Mouse (Mus musculus): ENCODE results near the gene Tjp2.
"Not testable (repeated sequence)": the region's sequence is repeated elsewhere in the genome, so short reads cannot be mapped to it uniquely, and the experiment has no call there.

The Tjp2 gene

DNA sequence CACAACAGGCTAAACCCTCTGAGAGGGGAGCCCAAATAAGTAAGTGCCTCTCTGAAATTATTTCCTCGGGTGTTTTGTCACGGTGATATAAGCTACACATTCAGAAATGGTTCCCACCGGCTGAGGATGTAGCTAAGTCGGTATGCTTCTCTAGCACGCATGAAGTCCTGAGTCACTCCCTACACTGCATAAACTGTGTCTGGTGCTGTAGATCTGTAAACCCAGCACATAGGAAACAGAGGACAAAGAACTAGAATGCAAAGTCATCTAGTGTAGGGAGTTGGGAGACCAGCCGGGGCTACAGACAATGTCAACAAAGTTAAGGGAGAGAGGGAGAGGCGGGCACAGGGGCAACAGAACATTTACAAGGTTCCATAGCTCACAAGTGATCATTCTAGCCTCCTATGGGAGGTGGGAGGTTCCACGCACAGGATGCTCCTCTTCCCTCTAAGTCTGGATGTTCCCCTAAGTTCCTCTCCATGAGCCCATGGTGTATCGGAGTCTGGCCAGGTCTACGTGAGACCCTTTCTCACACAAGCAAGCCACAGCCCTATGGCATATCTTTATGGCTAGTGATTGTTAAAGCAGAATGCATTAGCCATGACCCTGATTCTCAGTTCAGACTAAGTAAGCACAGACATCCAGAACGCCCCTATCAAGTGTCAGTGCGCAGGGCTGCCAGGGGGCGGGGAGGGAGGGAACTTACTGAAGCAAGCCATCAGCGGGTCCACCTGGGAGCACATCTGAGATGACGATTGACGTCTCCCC, 90.5 kb downstream of the Tjp2 start:
- ChIA-PET POLR2A (no interaction called here), CTCF (interaction anchor here in 1 of 4 experiments (1.3 kb wide), 1 partner anchor 33 kb away, joined by 3 read pairs; no protein-coding TSS in a partner anchor)

DNA sequence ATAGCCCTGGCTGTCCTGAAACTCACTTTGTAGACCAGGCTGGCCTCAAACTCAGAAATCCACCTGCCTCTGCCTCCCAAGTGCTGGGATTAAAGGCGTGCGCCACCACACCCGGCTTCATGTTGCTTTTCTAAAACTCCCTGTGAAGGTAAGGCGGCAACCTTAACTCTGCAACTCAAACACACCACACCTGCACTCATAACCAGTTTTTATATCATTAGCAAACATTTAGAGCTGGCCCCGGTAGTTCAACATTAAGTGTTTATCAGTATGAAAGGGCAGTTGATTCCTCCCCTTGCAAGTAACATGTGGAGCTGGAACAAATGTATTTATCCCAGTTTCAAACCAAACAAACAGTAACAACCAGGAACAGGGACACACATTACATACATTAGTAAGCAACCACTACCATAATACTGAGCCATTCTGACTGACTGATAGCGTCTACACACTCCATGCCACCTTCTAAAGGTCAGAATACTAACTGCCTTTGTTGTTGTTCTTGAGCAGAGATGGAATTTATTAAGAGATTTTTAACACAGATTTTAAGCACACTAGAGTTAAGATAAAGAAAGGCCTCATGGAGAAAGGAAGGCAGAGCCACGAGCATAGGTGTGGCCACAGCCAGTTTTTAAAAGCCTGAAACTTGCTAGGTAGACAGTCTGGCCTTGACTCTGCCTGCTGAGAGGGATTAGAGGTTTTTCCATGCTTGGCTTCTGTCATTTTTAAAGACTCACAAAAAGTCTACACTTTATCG, 101.1 kb downstream of the Tjp2 start:
- CTCF ChIA-PET = interaction anchor here in 1 of 4 experiments (0.5 kb wide), 1 partner anchor 29 kb away, joined by 3 read pairs; no protein-coding TSS in a partner anchor
- POLR2A ChIA-PET = interaction anchor here in 2 of 4 experiments (1.0 to 1.6 kb wide), 4 partner anchors 19 to 95 kb away, joined by 3 to 5 read pairs (median 3); no protein-coding TSS in a partner anchor

DNA sequence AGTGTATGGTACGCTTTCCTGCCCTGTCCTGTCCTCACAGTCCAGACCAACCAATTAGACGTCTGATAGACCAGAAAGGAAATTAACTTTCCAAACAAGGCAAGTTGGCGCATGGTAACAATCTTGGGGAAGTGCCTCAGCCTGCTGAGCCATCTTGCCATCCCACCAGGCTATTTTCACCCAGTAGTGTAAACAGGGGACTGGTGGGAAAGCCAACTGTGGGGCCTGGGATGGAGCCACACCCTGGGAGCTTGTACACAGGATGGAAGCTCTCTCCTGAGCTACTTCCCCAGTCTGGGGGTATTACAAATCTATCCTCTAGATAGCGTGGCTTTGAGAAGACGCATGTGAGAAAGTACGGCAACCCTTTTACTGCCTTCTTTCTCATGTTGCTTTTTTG, 101.7 kb downstream of the Tjp2 start:
- ChIA-PET CTCF (interaction anchor here in 1 of 4 experiments (0.5 kb wide), 1 partner anchor 29 kb away, joined by 3 read pairs; no protein-coding TSS in a partner anchor), POLR2A (interaction anchor here in 1 of 4 experiments (1.4 to 1.6 kb wide), 2 partner anchors 19 to 51 kb away, joined by 3 to 5 read pairs; no protein-coding TSS in a partner anchor)

DNA sequence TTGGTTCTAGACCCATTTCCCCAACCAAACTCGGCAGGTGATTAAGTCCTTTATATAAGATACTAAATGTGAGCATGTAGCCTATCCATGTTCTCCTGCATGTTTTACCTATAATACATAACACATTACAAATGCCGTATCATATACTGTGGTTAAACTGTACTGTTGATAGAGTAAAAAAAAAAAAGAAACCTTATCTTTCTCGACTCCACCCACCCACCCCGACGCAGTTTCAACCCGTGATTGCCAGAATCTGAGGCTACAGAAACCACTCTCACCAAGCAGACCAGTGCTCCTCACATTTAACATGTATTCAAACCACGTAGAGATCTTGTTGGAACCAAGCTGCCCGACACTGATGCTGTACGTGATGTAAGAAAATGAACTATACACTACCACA, 102.2 kb downstream of the Tjp2 start:
- POLR2A ChIA-PET = interaction anchor here in 1 of 4 experiments (1.4 kb wide), 1 partner anchor 20 kb away, joined by 3 read pairs; no protein-coding TSS in a partner anchor
- CTCF ChIA-PET = interaction anchor here in 1 of 4 experiments (0.6 kb wide), 1 partner anchor 23 kb away, joined by 7 read pairs; no protein-coding TSS in a partner anchor

DNA sequence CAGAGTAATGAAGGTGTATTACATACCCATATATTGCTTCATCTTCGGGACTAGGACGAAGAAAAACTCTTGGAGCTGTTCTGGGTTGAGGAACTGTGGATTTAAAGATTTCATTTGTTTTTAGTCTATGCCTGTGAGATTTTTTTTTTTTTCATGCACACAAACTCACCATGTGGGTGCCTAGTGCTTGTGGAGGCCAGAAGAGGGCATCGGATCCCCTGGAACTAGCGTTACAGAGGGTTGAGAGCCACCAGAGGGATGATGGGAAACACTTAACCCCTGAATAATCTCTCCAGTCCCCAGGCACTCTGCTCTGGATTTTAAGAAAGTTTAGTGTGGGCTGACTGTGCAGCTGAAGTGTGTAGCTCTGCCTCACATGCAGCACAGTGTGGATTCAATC, 104.0 kb downstream of the Tjp2 start:
- POLR2A ChIA-PET = interaction anchor here in 1 of 4 experiments (1.3 kb wide), 1 partner anchor 40 kb away, joined by 3 read pairs; no protein-coding TSS in a partner anchor
- CTCF ChIA-PET = interaction anchor here in 1 of 4 experiments (0.6 to 1.0 kb wide), 2 partner anchors 99 to 108 kb away, joined by 3 to 5 read pairs; no protein-coding TSS in a partner anchor

DNA sequence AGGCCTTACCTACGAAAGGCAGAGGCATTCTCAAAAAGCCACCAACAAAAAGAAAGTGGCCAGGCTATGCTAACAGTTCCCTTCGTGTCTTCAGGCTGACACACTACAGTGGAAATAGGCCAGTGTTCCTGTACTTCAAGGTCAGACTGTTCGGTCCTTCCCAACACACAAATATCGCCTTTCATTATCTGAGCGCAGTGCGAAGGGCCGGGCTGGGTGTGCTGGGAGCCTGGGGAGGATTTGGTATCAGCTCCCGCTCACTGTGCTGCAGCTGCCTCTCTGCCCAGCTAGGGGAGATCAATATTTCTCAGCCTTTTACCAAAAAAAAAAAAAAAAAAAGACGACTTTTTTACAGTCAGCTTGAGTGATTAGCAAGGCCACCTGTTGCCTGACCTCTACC, 106.1 kb downstream of the Tjp2 start:
- POLR2A ChIA-PET = interaction anchor here in 2 of 4 experiments (0.5 to 0.6 kb wide), 2 partner anchors 8 to 34 kb away, joined by 3 to 4 read pairs; no protein-coding TSS in a partner anchor
- CTCF ChIA-PET = interaction anchor here in 2 of 4 experiments (0.5 to 0.6 kb wide), 4 partner anchors 25 to 253 kb away, joined by 3 to 4 read pairs (median 4); partner anchors contain the start of gene Fxn (in 1 of the 2)

DNA sequence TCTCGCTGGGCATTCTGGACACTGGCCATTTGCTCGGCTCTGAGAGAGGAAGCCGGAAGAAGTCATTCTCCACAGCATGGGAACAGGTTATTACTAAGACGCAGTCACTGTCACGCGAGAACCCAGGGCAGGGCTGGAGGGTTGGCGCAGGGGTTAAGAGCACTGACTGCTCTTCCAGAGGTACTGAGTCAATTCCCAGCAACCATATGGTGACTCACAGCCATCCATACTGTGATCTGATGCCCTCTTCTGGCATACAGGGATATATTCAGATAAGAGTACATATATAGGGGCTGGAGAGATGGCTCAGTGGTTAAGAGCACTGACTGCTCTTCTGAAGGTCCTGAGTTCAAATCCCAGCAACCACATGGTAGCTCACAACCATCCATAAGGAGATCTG, 113.2 kb downstream of the Tjp2 start:
- POLR2A ChIA-PET = interaction anchor here in 1 of 4 experiments (1.1 to 1.5 kb wide), 2 partner anchors 96 to 213 kb away, joined by 3 read pairs; no protein-coding TSS in a partner anchor

DNA sequence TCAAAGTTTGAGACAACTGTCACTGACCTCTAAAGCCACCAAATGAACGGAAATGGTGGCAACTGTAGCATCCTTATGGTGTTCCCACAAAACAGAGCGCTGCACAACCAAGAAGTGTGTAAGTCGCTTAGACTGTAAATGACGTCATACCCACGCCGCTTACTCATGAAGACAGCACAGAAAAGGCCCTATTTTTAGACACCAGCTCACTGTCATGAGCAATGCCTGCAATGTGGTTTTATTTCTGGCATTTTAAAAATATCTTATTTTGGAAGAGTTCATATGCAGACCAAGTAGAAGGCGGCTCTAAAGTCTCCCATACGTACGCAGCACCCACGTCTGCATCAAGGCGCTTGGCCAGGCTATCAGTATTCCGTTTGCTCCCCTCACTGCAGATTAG, 117.1 kb downstream of the Tjp2 start:
- ChIA-PET POLR2A (no interaction called here), CTCF (no interaction called here)

More for the DNA sequence above, 113.2 kb downstream of the Tjp2 start:
- CTCF ChIA-PET = no interaction called here

DNA sequence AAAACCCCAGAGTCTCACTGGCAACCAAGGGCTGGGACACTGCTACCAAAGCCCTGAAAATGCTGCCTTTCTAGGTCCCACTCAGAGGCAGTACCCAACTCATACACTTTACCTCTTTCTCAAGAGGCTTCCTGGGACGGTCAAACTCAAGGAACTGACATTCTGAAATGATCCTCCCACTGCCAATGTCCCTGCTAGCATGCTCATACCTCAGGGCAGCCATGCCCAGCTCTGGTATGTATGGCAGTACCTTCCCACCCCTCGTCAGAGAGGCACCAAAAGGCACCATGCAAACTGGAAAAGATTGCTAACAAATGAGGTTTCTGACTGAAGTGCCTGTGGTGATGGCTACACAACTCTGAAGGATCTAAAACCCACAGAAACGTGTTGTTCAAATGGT, 121.0 kb downstream of the Tjp2 start:
- CTCF ChIA-PET = no interaction called here
- POLR2A ChIA-PET = no interaction called here

DNA sequence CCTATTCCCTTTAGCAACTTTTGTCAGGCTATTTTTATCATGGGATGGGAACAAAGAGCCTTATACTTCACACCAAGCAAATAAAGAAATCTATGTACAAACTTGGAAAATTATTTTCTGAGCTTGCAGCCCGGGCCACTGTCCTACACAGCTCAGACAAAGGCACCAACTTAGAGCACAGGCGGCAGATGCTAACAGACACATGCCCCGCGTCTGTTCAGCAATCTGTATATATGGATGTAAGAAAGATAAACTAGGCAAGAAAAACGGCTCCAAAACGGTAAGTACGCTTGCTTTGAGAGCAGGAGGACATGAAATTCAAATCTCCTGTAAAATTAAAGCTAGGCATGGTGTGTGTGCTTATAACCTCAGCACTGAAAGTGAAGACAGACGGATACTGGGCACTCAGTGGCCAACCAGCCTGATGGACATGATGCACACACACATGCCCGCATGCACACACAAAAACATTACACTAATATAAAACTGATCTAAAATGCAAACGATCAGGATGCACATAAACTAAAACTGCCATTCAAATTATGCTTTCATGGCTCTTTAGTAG, 122.2 kb downstream of the Tjp2 start:
- CTCF ChIA-PET = interaction anchor here in 1 of 4 experiments (0.6 kb wide), 1 partner anchor 48 kb away, joined by 3 read pairs; no protein-coding TSS in a partner anchor
- POLR2A ChIA-PET = interaction anchor here in 2 of 4 experiments (0.6 to 1.2 kb wide), 5 partner anchors 10 to 106 kb away, joined by 3 to 5 read pairs (median 3); no protein-coding TSS in a partner anchor

DNA sequence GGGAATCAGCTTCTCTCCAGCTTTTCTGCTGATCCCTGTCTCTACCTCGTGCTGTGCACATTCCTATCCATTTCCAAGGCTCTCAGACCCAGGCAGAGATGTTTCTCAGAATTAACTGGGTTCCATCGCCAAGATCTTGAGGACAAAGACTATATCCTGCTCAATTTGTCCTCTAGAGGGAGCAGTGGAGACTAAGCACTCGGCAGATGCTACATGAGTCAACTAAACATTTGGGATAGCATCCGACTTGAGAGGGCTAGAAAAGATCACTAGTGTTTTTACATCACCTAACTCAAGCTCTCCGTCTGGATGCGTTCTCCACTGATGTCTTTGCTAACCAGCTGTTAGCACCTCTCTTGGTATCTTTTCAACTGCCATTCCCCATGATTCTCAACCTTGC, 123.6 kb downstream of the Tjp2 start:
- POLR2A ChIA-PET = interaction anchor here in 2 of 4 experiments (0.5 to 1.6 kb wide), 5 partner anchors 9 to 165 kb away, joined by 3 to 4 read pairs (median 3); no protein-coding TSS in a partner anchor

DNA sequence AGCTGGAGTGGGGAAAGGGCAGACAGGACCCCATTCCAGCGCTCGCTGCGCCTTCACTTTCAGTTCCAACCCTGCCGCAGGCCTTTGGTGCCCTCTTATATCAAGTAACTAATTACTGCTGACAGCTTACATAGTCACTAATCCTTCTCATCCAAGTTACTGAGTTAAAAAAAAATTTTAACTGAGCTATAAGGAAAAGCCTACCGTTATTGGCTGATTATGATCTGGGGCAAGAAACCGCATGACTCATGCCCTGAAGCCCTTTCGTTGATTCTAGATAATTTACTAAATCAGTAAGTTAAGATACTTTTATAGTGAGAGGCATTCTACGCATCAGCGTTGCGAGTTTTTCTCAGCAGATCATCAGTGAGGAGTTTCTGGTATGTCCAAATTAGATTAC, 126.1 kb downstream of the Tjp2 start:
- ChIA-PET CTCF (interaction anchor here in 1 of 4 experiments (0.7 kb wide), 1 partner anchor 233 kb away, joined by 3 read pairs; no protein-coding TSS in a partner anchor), POLR2A (interaction anchor here in 1 of 4 experiments (1.1 kb wide), 1 partner anchor 63 kb away, joined by 3 read pairs; no protein-coding TSS in a partner anchor)

More for the DNA sequence above, 123.6 kb downstream of the Tjp2 start:
- CTCF ChIA-PET = interaction anchor here (0.6 to 1.6 kb wide), 10 partner anchors 9 to 283 kb away, joined by 3 to 12 read pairs (median 3); no protein-coding TSS in a partner anchor

DNA sequence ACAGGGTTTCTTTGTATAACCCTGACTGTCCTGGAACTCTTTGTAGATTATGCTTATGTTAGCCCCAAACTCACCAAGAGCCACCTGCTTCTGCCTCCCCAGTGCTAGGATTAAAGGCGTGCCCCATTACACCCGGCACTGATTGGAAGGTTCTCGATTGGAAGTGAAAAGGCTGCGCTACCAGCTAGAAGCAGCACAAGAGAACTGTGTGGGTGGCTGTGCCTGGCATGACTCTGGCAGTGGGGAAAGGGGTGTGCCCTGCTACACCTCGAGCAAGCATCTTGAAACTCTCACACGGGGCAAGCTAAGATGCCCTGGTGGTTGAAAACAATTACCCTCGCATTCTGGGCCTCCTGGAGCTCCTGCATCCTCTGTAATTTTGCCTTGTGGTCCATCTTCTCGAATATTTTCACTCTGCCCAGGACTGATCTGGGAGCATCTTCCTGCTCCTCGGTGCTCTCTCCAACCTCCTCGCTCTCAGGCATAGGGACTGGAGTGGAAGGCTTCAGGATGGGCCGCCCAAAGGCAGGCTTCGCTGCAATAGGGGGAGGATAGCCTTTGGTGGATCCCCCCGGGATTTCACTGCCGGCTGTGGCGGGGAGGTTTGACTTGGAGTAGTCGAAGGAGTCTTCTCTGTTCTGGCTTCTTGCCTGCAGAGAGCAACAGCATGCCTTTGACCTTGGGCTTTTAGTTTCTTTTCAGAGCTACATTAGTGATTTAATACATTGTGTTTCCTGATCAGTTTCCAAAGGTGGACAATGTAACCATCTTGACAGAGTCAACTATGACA, 127.0 kb downstream of the Tjp2 start:
- ChIA-PET POLR2A (no interaction called here), CTCF (interaction anchor here in 2 of 4 experiments (0.7 kb wide), 2 partner anchors 232 to 952 kb away, joined by 3 read pairs; no protein-coding TSS in a partner anchor)

DNA sequence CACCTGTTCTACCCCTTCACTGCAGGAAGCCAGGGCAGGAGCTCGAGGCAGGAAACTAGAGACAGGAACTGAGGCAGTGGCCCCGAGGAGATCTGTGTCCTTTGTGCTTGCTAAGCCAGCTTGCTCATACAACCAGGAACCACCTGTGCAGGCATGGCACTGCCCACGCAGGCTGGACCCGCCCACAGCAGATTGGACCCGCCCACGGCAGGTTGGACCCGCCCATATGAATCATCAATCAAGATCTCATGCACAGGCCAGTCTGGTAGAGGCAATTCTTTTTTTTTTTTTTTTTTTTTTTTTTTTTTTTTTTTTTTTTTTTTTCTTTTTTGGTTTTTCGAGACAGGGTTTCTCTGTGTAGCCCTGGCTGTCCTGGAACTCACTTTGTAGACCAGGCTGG, 132.8 kb downstream of the Tjp2 start:
- POLR2A ChIA-PET = interaction anchor here in 2 of 4 experiments (0.6 to 1.8 kb wide), 5 partner anchors 9 to 113 kb away, joined by 3 to 5 read pairs (median 3); no protein-coding TSS in a partner anchor
- CTCF ChIA-PET = not testable (repeated sequence)

DNA sequence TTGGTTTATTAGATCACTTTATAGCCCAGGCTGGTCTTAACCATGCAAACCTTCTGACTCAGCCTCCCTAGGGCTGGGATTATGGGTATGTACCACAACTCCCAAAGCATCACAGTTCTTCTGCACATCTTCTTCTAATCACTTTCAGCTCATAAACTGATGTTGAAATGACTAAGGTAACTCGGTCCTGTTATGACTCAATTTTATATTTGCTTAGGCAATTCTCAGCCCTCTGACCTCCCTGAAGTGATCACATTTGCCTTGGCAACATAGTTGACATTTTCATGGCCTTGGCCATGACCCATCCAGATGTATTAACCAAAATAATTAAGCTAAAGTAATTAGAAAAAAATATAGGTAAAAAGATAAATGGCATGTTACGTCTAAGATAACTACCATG, 134.5 kb downstream of the Tjp2 start:
- CTCF ChIA-PET = interaction anchor here in 1 of 4 experiments (0.6 kb wide), 1 partner anchor 129 kb away, joined by 3 read pairs; no protein-coding TSS in a partner anchor
- POLR2A ChIA-PET = no interaction called here

DNA sequence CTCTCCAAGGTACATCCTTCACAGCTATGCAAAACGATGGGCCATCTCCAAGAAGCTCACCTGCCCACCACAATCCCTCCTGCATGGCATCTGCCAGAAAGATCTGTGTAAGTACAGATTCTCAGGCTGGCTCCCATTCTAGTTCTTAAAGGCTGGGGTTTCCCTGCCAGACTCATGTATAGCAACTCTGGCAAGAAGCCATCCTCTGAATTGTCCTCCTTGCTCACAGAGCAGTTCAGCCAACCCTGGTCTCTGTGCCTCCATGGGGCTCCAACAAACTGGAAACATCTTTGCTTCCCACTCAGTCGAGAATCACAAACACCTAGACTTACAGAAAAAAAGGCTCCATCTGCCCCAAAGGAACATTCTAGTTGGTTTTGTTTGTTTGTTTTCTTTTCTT, 139.5 kb downstream of the Tjp2 start:
- CTCF ChIA-PET = no interaction called here
- POLR2A ChIA-PET = interaction anchor here in 1 of 4 experiments (0.6 kb wide), 1 partner anchor 48 kb away, joined by 3 read pairs; no protein-coding TSS in a partner anchor

DNA sequence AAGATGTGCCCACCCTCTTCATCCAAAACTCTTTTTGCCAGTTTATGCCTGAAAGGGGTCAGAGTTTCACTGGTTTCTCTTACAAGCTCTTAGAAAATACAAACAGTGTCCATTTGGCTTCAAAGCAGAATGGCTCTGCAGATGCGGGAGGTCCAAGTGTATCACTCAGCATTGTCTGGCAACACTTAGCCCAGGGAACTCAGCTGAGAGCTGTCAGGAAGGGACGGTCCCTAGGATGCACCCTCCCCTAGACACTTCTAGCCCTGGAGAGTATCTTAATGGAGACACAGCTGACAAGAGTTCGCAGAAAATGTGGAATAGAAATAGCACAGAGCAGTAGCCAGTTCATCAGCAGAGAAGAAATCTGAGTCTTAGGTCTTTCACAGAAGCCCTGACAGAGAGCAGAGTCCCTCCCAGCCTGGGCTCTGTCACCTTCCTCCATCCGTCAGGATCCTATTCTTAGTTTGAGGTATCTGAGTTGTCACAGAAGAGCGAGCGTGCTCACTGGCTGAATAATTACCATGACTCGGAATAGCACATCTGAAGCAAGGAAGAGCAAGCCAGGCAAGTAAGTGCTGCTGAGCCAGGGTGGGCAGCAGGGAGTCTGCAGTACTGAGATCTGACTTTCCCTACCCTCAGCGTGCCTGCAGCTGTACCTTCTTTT, 144.3 kb downstream of the Tjp2 start:
- CTCF ChIA-PET = no interaction called here
- POLR2A ChIA-PET = interaction anchor here in 1 of 4 experiments (0.7 kb wide), 1 partner anchor 1446 kb away, joined by 3 read pairs; no protein-coding TSS in a partner anchor
